Mouse (Mus musculus) layer of hippocampus, postnatal 36 days (tissue): ENCODE results near the gene Gnai2. TPM values are rescaled to one million over a fixed set of nuclear protein-coding genes. Genes with fewer than 3 reads are reported as not detected.
A peak's percentile ranks its signal among the peaks of the same experiment; 100 is the strongest.

Experiments
- DNase-seq, 2 experiments: peaks; one replicate each; pipeline ENCODE4 v3.0.0; 2022
- total RNA-seq, 2 experiments: library from RNA; stranded (reverse); gene quantifications; 2 replicates each; pipeline ENCODE4 v1.2.3; 2021

Gene Gnai2
- total RNA-seq, 2 experiments from 2014 or later: 195 to 208 TPM

GRCm38 (mm10) chr9:107630576-107630975 is 4.6 kb downstream of the Gnai2 start:
- peak; percentile 51 to 67 for DNase-seq

- no peak for DNase-seq
Observed at GRCm38 (mm10) chr9:107629901-107630425, 5.2 kb downstream of the Gnai2 start.

- DNase-seq: no peak
Observed at GRCm38 (mm10) chr9:107629411-107629730, 5.8 kb downstream of the Gnai2 start.

- DNase-seq: no peak
Observed at GRCm38 (mm10) chr9:107628721-107629410, 6.3 kb downstream of the Gnai2 start.

GRCm38 (mm10) chr9:107627387-107628255 is 7.5 kb downstream of the Gnai2 start:
- no peak for DNase-seq

GRCm38 (mm10) chr9:107626844-107627277 is 8.3 kb downstream of the Gnai2 start:
- peak; percentile 76 to 78 for DNase-seq

- no peak for DNase-seq
Observed at GRCm38 (mm10) chr9:107626158-107626843, 8.9 kb downstream of the Gnai2 start.

- DNase-seq: no peak
Observed at GRCm38 (mm10) chr9:107625351-107626128, 9.6 kb downstream of the Gnai2 start.

- no peak for DNase-seq
Observed at GRCm38 (mm10) chr9:107624951-107625350, 10.2 kb downstream of the Gnai2 start.

- DNase-seq: no peak
Observed at GRCm38 (mm10) chr9:107624539-107624938, 10.6 kb downstream of the Gnai2 start.

- no peak for DNase-seq
Observed at GRCm38 (mm10) chr9:107620954-107621353, 14.2 kb downstream of the Gnai2 start.

- no peak for DNase-seq
Observed at GRCm38 (mm10) chr9:107619546-107619879, 15.7 kb downstream of the Gnai2 start.

GRCm38 (mm10) chr9:107618778-107619545 is 16.2 kb downstream of the Gnai2 start:
- DNase-seq: no peak

- DNase-seq: no peak
Observed at GRCm38 (mm10) chr9:107618098-107618497, 17.1 kb downstream of the Gnai2 start.

- DNase-seq: no peak
Observed at GRCm38 (mm10) chr9:107617461-107617860, 17.7 kb downstream of the Gnai2 start.

GRCm38 (mm10) chr9:107615035-107615434 is 20.1 kb downstream of the Gnai2 start:
- no peak for DNase-seq

- DNase-seq: no peak
Observed at GRCm38 (mm10) chr9:107612945-107613569, 22.1 kb downstream of the Gnai2 start.

- DNase-seq: peak; percentile 98 to 99
Observed at GRCm38 (mm10) chr9:107612191-107612944, 22.8 kb downstream of the Gnai2 start.

- DNase-seq: no peak
Observed at GRCm38 (mm10) chr9:107611456-107612190, 23.5 kb downstream of the Gnai2 start.
